Mouse (Mus musculus): ENCODE results near the gene Robo3.

Robo3 gene

DNA sequence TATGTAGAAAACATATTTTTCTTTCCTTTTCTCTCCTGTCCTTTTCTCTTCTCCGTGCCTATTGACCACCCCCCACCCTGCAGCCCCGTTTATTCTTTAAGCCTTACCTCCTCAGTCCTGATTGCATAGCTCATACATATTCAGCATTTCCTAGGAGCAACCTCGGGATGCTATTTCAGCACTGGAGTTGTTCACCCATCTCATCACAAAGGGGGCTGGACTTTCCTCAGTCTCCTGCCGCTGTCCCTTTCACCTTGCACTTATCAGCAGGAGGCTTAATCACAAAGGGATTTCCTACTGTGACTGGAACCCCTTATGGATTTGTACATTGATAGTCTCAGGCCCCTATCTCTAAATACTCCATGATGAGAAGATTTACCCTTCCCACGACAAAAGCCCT lies 19.4 kb upstream of the Robo3 start:
- no peak for DNase-seq (ENCODE audit: low read depth, low spot score)
- H3K27me3 ChIP-seq (ENCODE audit: control insufficient read depth, insufficient read depth, low read length, poor library complexity, severe bottlenecking), result peaks cover 1% of the 10 kb centered on the region; the same call in 1 of the 2 replicates
- no peaks in the 10 kb centered on the region for H3K36me3 ChIP-seq (ENCODE audit: control insufficient read depth, insufficient read depth, low read length, poor library complexity, severe bottlenecking)

DNA sequence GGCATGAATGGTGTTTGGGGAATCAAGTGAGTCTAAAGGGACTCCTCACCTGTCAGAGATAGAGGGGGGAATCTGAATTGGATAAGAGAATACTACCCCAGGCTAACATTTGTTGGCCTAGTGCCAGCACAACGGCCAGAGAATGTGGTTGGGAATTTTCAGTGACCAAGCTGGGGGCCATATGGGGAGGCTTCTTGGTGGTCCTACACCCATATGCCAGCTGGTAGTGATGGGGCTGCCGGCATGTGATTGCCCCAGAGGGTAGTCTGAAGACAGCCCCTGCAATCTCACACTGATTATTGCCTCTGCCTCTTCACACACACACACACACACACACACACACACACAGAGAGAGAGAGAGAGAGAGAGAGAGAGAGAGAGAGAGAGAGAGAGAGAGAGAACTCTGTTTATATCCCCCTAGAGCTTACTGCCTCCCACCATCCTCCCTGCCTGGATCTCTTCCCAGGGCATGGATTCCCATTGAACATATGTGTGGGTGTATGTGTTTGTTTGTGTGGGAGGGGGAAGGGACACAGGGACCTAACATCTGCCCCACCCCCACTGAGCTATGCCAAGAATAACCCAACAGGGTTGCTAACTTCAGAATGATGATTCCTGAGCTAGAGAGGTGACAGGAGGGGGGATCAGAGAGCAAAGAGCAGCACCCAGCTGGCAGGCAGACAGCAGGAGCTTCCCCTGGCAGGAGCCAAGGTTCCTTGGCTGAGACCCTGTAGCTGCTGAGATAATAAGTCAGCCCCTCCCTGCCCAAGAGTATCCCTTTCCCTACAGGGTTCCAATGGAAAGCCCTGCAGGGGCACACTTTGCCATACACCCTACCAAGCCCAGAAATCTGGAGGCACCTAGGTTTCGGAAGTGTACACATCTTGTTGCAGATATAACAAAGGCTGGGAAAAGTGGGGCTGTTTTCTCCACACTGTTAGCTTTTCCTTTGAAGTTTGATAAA lies 5.0 kb upstream of the Robo3 start:
- no peaks in the 10 kb centered on the region for H3K36me3 ChIP-seq (ENCODE audit: control insufficient read depth, insufficient read depth, low read length, poor library complexity, severe bottlenecking)
- H3K27me3 ChIP-seq (ENCODE audit: control insufficient read depth, insufficient read depth, low read length, poor library complexity, severe bottlenecking), result no peaks in the 10 kb centered on the region; the same call in 1 of the 2 replicates
- DNase-seq (ENCODE audit: low read depth, low spot score), result no peak

DNA sequence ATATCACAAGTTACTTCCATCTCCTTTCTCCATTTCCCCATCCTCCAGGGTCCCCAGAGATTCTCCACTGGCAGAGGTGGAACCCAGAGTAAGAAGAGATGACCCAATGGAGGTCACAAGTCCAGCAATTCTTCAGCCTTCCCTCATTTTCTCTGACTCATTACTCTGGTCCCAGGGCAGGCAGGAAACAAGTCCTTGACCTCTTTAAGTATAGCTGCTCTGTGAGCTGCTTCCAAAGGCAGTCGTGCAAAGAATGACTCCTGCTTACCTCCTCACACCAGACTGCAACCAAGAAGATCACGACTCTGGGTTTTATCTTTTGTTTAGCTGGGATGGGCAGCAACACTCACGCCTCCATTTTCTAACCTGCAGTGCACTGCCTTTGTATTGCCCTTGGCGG lies 2.6 kb upstream of the Robo3 start:
- DNase-seq (ENCODE audit: low read depth, low spot score), result no peak
- no peaks in the 10 kb centered on the region for H3K36me3 ChIP-seq (ENCODE audit: control insufficient read depth, insufficient read depth, low read length, poor library complexity, severe bottlenecking)
- no peaks in the 10 kb centered on the region; the same call in 1 of the 2 replicates for H3K27me3 ChIP-seq (ENCODE audit: control insufficient read depth, insufficient read depth, low read length, poor library complexity, severe bottlenecking)

DNA sequence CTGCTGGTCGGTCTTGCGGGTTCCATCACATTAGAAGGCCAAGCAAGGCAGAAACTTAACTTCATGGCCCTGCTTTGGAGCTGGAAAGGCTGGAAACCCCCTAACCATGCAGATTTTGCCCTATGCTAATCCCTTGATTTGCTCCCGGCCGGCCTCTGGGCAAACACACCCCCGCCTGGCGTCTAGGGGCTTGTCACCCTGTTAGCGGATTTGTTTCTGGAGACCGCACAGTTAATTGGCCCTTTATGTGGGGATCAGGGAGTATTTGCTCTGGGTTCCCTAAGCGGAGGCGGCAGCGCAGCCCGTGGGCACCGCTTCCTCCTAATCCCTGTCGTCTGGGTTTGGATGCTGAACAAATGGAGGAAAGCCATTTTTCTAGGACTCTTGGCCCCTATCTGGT lies 1.9 kb upstream of the Robo3 start:
- H3K36me3 ChIP-seq (ENCODE audit: control insufficient read depth, insufficient read depth, low read length, poor library complexity, severe bottlenecking), result no peaks in the 10 kb centered on the region
- DNase-seq (ENCODE audit: low read depth, low spot score), result no peak
- no peaks in the 10 kb centered on the region; the same call in 1 of the 2 replicates for H3K27me3 ChIP-seq (ENCODE audit: control insufficient read depth, insufficient read depth, low read length, poor library complexity, severe bottlenecking)

DNA sequence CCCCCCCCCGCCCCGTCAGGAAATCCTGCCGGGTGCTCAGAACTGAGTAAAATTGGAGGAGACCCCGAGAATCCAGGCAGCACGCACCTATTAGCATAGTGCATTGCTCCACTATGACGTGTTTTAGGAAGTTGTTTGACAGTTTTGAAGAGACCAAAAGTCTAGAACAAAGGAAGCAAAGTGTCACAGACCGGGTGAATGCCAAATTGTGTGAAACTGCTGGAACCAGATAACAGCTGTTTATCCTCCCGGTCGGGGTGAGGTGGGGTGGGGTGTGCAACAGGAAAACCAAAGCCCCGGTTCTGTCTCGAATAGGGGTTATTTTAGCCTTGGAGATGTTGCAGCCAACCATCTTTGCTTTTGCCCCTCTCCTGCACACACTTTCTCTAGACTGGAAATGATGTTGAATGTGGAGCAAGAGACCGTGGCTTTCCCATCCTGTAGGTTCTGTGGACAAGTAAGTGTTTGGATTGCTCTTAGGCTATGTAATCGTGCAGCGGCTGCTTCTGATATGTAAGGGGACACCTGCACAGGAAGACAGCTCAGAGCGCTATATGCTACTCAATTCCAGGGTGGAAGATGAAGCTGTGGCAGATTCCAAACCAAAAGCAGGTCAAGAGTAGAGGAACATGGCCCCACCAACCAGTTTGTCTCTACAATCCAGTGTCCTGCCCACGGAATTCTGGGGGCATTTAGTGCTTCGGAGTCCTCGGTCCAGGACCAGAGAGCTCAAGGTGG lies 946 bp upstream of the Robo3 start:
- Histone ChIP-seq H3K36me3 (ENCODE audit: control insufficient read depth, insufficient read depth, low read length, poor library complexity, severe bottlenecking) (no peaks in the 10 kb centered on the region), H3K27me3 (ENCODE audit: control insufficient read depth, insufficient read depth, low read length, poor library complexity, severe bottlenecking) (no peaks in the 10 kb centered on the region; the same call in 1 of the 2 replicates)
- DNase-seq (ENCODE audit: low read depth, low spot score), result no peak

DNA sequence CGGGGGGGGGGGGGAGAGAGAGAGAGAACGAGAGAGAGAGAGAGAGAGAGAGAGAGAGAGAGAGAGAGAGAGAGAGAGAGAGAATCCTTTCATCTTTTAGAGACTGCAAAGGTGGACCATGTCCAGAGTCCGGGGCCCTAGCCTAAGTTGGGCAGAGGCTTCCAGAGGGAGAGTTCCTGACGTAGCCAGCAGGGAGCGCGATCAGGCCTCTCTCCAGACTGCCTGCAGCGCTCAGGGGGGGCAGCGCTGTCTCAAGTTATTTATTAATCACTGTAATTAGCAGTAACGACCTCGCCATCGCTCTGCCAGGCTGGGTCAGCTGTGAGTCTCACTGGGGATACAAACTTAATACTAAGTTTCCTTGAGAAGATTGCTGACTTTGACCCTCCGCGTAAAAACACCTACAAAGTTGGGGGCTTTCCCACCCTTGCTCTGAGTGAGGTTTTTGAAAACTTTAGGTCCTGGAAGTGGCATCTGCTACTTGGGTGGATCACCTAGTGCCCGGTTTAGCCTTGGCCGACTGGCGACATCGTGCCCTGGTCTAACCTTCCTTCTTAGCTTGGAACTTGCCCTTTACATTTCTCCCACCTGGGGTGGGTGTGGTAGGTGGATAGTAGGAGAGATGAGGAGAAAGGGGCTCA lies 900 bp downstream of the Robo3 start:
- H3K27me3 ChIP-seq (ENCODE audit: control insufficient read depth, insufficient read depth, low read length, poor library complexity, severe bottlenecking), result no peaks in the 10 kb centered on the region; the same call in 1 of the 2 replicates
- H3K36me3 ChIP-seq (ENCODE audit: control insufficient read depth, insufficient read depth, low read length, poor library complexity, severe bottlenecking), result no peaks in the 10 kb centered on the region
- peak; percentile 32 for DNase-seq (ENCODE audit: low read depth, low spot score)

DNA sequence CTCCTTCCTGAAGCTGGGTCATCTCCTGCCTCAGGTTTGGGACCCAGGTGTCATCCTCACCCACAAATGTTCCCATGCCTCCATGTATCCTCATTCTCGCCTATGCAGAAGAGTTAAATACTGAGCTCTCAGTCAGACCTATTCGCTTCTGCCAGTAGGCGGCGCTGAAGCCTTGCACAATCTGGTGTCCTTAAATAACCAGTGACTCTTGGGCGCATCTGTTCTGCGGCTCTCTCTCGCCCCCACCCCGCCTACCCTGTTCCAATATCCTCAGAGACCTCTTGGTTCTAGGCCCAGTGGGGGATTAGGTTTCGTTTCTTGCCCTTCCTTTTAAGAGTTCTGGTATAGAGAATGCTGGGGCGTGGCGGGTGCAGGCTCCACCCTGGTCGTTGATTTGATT lies 2.5 kb downstream of the Robo3 start:
- no peaks in the 10 kb centered on the region for H3K36me3 ChIP-seq (ENCODE audit: control insufficient read depth, insufficient read depth, low read length, poor library complexity, severe bottlenecking)
- peak; percentile 89 for DNase-seq (ENCODE audit: low read depth, low spot score)
- H3K27me3 ChIP-seq (ENCODE audit: control insufficient read depth, insufficient read depth, low read length, poor library complexity, severe bottlenecking), result no peaks in the 10 kb centered on the region

DNA sequence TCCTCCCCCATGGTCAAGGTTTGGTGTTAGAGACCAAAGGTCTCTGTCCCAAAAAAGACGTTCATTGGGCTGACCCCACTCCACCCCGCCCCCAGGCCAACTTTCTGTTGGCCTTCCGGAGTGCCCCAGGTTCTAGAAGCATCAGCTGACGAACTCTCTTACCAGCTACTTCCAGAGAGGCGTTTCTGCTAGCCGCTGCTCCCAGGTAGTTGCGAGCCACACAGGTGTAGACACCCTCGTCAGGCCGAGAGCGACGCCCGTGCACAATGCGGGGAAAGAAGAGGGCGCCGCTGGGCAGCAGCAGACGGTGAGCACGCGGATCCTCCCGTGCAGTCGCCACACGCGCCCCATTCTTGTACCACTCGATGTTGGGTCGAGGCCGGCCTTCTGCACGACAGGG lies 3.7 kb downstream of the Robo3 start:
- no peaks in the 10 kb centered on the region for H3K36me3 ChIP-seq (ENCODE audit: control insufficient read depth, insufficient read depth, low read length, poor library complexity, severe bottlenecking)
- no peak for DNase-seq (ENCODE audit: low read depth, low spot score)

DNA sequence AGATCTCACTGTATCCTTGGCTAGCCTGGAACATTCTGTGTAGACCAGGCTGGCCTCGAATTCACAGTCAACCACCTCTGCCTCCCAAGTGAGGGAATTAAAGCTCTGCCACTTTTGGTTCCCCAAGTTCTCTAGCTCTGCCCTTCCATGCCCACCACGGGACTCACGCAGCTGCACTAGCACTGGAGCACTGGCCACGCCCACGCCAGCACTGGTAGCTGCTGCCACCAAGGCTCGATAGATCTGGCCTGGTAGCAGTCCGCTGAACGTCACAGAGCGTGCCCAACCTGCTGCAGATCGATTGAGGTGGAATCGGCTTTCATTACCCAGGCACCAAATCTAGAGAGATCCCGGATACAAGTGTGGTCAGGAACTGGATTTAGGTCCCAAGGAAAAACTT lies 11.8 kb downstream of the Robo3 start:
- H3K27me3 ChIP-seq (ENCODE audit: control insufficient read depth, insufficient read depth, low read length, poor library complexity, severe bottlenecking), result no peaks in the 10 kb centered on the region
- DNase-seq (ENCODE audit: low read depth, low spot score), result peak; percentile 54
- no peaks in the 10 kb centered on the region for H3K36me3 ChIP-seq (ENCODE audit: control insufficient read depth, insufficient read depth, low read length, poor library complexity, severe bottlenecking)

More for the DNA sequence above, 3.7 kb downstream of the Robo3 start:
- no peaks in the 10 kb centered on the region for H3K27me3 ChIP-seq (ENCODE audit: control insufficient read depth, insufficient read depth, low read length, poor library complexity, severe bottlenecking)

DNA sequence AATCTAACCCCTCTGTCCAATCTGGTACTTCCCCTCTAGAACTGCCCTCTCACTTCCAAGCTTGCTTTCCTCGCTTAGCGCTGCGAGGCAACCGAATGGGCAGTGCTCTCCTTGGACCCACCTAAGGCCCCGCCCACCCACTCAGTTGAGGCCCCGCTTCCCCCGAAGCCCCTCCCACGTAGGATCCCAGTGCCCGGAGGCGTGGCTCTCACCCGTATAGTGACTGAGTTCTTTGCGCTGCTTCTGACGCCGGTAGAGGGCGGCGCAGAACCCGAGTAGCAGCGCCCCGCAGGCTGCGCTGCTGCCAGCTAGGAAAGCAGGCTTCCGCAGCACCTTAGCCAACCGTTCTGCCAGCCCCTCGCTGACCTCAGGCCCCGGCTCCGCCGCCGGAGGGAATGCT lies 12.4 kb downstream of the Robo3 start:
- Histone ChIP-seq H3K36me3 (ENCODE audit: control insufficient read depth, insufficient read depth, low read length, poor library complexity, severe bottlenecking) (no peaks in the 10 kb centered on the region), H3K27me3 (ENCODE audit: control insufficient read depth, insufficient read depth, low read length, poor library complexity, severe bottlenecking) (no peaks in the 10 kb centered on the region)
- DNase-seq (ENCODE audit: low read depth, low spot score), result peak; percentile 88

DNA sequence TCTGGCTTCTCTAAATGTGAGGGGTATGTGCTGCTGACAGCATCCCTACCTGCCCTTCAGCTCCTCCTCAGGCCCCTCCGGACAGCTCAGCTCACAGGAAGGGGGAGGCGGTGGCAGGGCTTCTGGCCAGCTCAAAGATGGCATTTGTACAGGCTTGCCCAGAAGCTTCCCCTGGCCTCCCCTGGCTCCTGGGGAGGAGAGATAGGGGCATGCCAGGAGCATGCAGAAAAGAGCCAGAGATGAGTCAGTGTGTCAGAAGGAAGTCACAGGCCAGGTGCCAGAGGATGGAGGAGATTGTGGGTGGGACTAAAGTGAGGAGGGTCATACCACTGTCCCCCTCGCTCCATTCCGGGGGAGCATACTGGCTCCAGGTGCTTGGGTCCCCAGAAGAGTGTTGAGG lies 14.3 kb downstream of the Robo3 start:
- no peak for DNase-seq (ENCODE audit: low read depth, low spot score)
- no peaks in the 10 kb centered on the region for H3K36me3 ChIP-seq (ENCODE audit: control insufficient read depth, insufficient read depth, low read length, poor library complexity, severe bottlenecking)
- H3K27me3 ChIP-seq (ENCODE audit: control insufficient read depth, insufficient read depth, low read length, poor library complexity, severe bottlenecking), result no peaks in the 10 kb centered on the region

DNA sequence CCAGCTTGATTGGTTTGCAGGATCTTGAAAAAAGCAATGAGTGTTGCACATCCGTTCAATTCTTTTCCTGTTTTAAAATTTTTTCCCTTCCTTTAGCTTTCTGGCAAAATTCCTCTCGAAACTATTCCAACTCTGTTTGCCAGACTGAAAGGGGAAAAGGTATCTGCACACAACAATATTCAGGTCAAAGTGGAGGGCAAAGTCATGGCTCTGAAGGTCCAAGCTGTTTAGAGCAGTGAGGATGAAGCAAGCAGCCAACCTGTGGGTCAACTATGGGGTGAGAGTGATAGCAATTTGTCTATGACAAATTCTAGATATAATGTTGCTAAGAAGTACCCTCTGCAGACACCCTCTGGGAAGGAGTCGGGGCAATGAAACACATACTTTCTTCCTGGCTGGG lies 18.4 kb downstream of the Robo3 start:
- no peak for DNase-seq (ENCODE audit: low read depth, low spot score)
- H3K36me3 ChIP-seq (ENCODE audit: control insufficient read depth, insufficient read depth, low read length, poor library complexity, severe bottlenecking), result no peaks in the 10 kb centered on the region
- no peaks in the 10 kb centered on the region for H3K27me3 ChIP-seq (ENCODE audit: control insufficient read depth, insufficient read depth, low read length, poor library complexity, severe bottlenecking)

DNA sequence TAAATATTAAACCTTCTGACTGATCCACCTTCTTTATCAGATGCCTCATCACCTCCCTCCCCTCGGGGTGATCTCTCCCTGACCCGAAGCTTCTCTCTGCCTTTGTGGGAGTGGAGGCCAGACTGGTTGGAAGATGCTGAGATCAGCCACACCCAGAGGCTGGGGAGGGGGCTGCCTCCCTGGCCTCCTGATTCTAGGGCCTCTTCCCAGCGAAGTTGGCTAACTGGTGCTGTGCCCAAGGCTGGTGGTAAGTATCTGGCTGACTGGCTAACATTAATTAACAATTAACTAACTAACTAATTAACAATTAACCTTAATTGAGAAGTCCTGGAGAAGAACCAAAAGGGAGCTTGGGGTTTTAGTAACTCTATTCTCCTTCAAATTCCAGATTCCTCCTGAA lies 20.1 kb downstream of the Robo3 start:
- no peaks in the 10 kb centered on the region for H3K36me3 ChIP-seq (ENCODE audit: control insufficient read depth, insufficient read depth, low read length, poor library complexity, severe bottlenecking)
- DNase-seq (ENCODE audit: low read depth, low spot score), result no peak
- no peaks in the 10 kb centered on the region for H3K27me3 ChIP-seq (ENCODE audit: control insufficient read depth, insufficient read depth, low read length, poor library complexity, severe bottlenecking)

DNA sequence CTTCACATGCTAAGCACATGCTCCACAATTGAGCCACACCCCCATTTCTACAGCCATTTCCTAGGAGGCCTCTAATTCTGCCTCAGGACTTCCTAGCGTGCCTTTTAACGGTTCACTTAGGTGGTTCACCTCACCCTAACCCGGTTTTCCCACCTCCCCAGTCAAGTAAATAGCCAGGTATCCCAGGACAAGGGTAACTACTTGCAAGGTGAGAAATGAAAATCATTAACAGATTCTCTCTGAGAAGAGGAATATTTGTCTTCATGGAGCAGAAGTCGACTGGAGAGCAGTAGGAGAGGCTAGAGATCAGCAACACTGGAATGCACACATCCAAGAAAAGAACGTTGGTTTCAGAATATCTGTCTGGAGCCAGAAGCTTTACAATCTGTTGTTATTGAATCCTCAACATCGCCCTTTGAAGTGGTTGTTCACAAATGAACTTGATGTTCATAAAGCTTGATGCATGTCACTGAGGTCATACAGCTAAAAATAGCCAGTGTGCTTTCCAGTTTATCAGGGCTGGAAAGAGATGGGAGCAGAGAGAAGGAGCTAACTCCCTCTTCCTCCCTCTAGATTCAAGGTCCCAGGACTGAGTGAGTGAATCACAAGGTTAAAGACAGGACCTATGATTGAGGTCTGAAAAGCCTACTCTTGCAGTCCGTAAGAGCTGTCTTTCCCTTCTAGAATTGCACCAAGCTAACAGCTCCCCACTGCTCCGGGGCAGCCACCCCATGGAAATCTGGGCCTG lies 23.2 kb downstream of the Robo3 start:
- Histone ChIP-seq H3K36me3 (ENCODE audit: control insufficient read depth, insufficient read depth, low read length, poor library complexity, severe bottlenecking) (no peaks in the 10 kb centered on the region), H3K27me3 (ENCODE audit: control insufficient read depth, insufficient read depth, low read length, poor library complexity, severe bottlenecking) (no peaks in the 10 kb centered on the region)
- DNase-seq (ENCODE audit: low read depth, low spot score), result no peak
